Mouse (Mus musculus) small intestine, adult 2 months (tissue): ENCODE data around the gene Npr3. TPM values are rescaled to one million over a fixed set of nuclear protein-coding genes. Genes with fewer than 3 reads are reported as not detected.

Source experiments
- H3K27ac ChIP-seq: fragments of 200-500 bp; 2 replicates; pipeline ENCODE4 v1.5.1; 2012; ENCODE audit warnings: low read depth, low read length, control low read depth, inconsistent platforms; ENCODE audit not compliant: insufficient read depth
- H3K27me3 ChIP-seq: fragments of 200-500 bp; 2 replicates; pipeline ENCODE4 v1.6.1; 2012; ENCODE audit warnings: mild to moderate bottlenecking, moderate library complexity, low read length, inconsistent platforms; ENCODE audit not compliant: control insufficient read depth, insufficient read depth
- H3K36me3 ChIP-seq: fragments of 200-500 bp; 2 replicates; pipeline ENCODE4 v1.6.1; 2012; ENCODE audit warnings: mild to moderate bottlenecking, low read length, control low read depth, inconsistent platforms; ENCODE audit not compliant: control insufficient read depth, insufficient read depth
- H3K4me1 ChIP-seq: fragments of 200-500 bp; 2 replicates; pipeline ENCODE4 v1.6.1; 2012; ENCODE audit warnings: low read length, inconsistent platforms, mixed read lengths; ENCODE audit not compliant: control insufficient read depth, insufficient read depth, insufficient read length
- H3K4me3 ChIP-seq: fragments of 200-500 bp; 2 replicates; pipeline ENCODE4 v1.5.1; 2012; ENCODE audit warnings: low read depth, mild to moderate bottlenecking, control low read depth, inconsistent platforms, low read length, moderate library complexity
- CTCF ChIP-seq: fragments of 200-500 bp; IDR thresholded peaks from 2 replicates; pipeline ENCODE4 v1.5.1; 2012; ENCODE audit warnings: low read depth, mild to moderate bottlenecking, control low read depth, inconsistent platforms, low read length, moderate library complexity, mixed read lengths; ENCODE audit not compliant: insufficient replicate concordance, insufficient read length; ENCODE audit errors: extremely low read depth
- POLR2A ChIP-seq: fragments of 200-500 bp; IDR thresholded peaks from 2 replicates; pipeline ENCODE4 v1.6.1; 2012; ENCODE audit warnings: low read depth, mild to moderate bottlenecking, control low read depth, inconsistent platforms, low read length, moderate library complexity
- WGBS: fragments of 180-500 bp; shearing (Covaris S2); methylation state at CpG from one replicate; pipeline ENCODE4 v1.1.7; 2018; 5-methylcytosine and 5-hydroxymethylcytosine counted together
- polyA plus RNA-seq: library from polyadenylated mRNA; depleted of rRNA; stranded (reverse); fragments of >200 nt; gene quantifications from 2 replicates; pipeline ENCODE4 v1.2.3, GENCODE M21; 2012

The Npr3 gene
- polyA plus RNA-seq, 1 experiment: 1.0 TPM

- H3K36me3 ChIP-seq: no peaks in the 10 kb centered on the region
- H3K27me3 ChIP-seq: no peaks in the 10 kb centered on the region
- no peak overlapping the region for H3K4me3 ChIP-seq
- 79% methylated on average over 10 of the region's 10 CpGs for WGBS
- TF ChIP-seq CTCF: no peak
- TF ChIP-seq POLR2A: no peak
- no peak overlapping the region for H3K27ac ChIP-seq
- H3K4me1 ChIP-seq: no peaks in the 10 kb centered on the region
Observed at GRCm38 (mm10) chr15:11882508-11883205, 24.4 kb downstream of the Npr3 start.

DNA sequence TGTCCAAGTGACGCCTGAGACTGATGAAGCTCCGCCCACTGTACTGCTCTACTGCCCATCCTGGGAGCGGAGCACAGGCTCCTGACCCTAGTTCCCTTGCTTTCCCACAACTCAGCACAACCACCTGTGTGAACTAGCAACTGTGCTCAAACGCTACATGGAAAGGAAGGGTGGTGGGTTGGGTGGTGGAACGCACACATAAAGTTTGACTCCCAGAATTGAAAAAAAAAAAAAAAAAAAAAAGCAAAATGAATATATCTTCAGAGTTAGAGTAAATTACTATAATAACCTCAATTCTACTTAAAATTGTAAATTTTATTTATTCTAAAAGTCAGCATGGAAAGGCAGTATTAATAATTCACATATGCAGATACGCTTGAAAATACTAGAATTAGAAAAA, 25.3 kb downstream of the Npr3 start:
- Histone ChIP-seq H3K4me1 (no peaks in the 10 kb centered on the region), H3K27ac (no peak overlapping the region), H3K4me3 (no peak overlapping the region), H3K36me3 (no peaks in the 10 kb centered on the region), H3K27me3 (no peaks in the 10 kb centered on the region)
- TF ChIP-seq CTCF: no peak
- TF ChIP-seq POLR2A: no peak
- WGBS: 88% methylated on average over 6 of the region's 6 CpGs

DNA sequence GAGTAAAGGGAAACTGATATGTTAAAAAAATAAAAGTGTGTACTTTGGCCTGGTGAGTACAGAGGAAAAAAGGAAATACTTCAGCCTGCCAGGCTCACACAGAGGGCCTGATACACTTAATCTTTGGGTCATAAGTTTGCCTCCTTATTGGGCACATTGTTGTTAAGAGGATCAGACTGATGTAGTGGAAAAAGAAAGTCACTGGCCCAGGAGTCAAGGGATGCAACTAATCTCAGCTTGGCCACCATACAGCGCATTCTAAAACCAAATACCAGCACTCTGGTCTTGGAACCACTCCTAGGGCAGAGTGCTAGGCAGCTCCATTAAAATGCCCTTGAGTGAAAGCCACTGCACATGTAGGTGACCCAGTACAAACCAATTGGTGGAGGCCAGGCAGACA, 28.8 kb downstream of the Npr3 start:
- H3K27ac ChIP-seq: no peak overlapping the region
- no peaks in the 10 kb centered on the region for H3K36me3 ChIP-seq
- H3K4me1 ChIP-seq: no peaks in the 10 kb centered on the region
- TF ChIP-seq CTCF: no peak
- H3K4me3 ChIP-seq: no peak overlapping the region
- no peaks in the 10 kb centered on the region for H3K27me3 ChIP-seq
- 83% methylated on average over 1 of the region's 1 CpGs for WGBS

DNA sequence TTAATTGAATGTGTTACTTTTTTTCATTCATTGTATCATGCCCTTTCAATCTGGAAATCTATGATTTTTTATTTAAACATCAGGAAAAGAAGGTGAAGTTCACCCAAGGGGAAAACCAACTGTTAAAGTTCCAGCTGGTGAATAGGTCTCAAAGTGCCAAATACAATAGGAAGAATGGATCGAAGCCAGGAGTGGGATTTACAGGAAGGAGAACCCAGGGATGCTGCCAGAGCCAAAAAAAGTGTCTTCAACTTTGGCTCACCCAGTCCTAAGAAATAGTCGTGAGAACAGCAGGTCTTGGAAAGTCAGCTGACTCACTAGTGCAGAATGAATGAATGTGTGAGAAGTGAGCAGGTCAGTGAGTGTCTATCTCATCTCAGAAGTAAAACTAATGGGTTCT, 29.8 kb downstream of the Npr3 start:
- Histone ChIP-seq H3K27me3 (no peaks in the 10 kb centered on the region), H3K4me1 (no peaks in the 10 kb centered on the region), H3K4me3 (no peak overlapping the region), H3K27ac (no peak overlapping the region), H3K36me3 (no peaks in the 10 kb centered on the region)
- TF ChIP-seq CTCF (no peak), POLR2A (no peak)
- WGBS: 62% methylated on average over 2 of the region's 2 CpGs

DNA sequence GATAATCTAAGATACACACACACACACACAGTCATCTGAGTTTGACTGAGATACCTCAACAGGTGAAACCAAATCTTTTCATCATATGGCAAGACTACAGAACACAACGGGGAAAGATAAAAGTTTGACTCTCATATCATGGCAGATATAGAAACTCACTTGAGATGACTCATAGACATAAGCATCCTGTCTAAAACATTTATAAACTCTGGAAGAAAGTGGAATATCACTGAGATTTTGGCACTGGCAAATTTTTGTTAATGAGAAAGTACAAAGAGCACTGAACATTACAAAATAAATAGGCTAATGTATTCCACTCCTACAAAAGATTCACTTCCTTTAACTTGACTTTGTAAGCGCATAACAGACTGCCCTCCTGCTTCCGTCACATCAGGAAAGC, 40.2 kb downstream of the Npr3 start:
- 87% methylated on average over 3 of the region's 3 CpGs for WGBS
- Histone ChIP-seq H3K27me3 (no peaks in the 10 kb centered on the region), H3K4me3 (no peak overlapping the region), H3K4me1 (no peaks in the 10 kb centered on the region), H3K27ac (no peak overlapping the region), H3K36me3 (no peaks in the 10 kb centered on the region)
- TF ChIP-seq CTCF: no peak
- TF ChIP-seq POLR2A: no peak

- no peaks in the 10 kb centered on the region for H3K36me3 ChIP-seq
- H3K27ac ChIP-seq: no peak overlapping the region
- TF ChIP-seq POLR2A (no peak), CTCF (no peak)
- no peaks in the 10 kb centered on the region for H3K27me3 ChIP-seq
- WGBS: 91% methylated on average over 6 of the region's 6 CpGs
- H3K4me1 ChIP-seq: no peaks in the 10 kb centered on the region
- H3K4me3 ChIP-seq: no peak overlapping the region
Observed at GRCm38 (mm10) chr15:11863540-11863818, 43.6 kb downstream of the Npr3 start.

- Histone ChIP-seq H3K4me3 (no peak overlapping the region), H3K27ac (no peak overlapping the region), H3K4me1 (no peaks in the 10 kb centered on the region), H3K27me3 (no peaks in the 10 kb centered on the region), H3K36me3 (no peaks in the 10 kb centered on the region)
- no peak for TF ChIP-seq POLR2A
- TF ChIP-seq CTCF: no peak
- WGBS: 74% methylated on average over 15 of the region's 15 CpGs
Observed at GRCm38 (mm10) chr15:11862785-11863539, 44.1 kb downstream of the Npr3 start.

GRCm38 (mm10) chr15:11862253-11862652, 44.8 kb downstream of the Npr3 start:
- Histone ChIP-seq H3K27ac (no peak overlapping the region), H3K27me3 (no peaks in the 10 kb centered on the region), H3K4me1 (no peaks in the 10 kb centered on the region), H3K4me3 (no peak overlapping the region), H3K36me3 (no peaks in the 10 kb centered on the region)
- 90% methylated on average over 7 of the region's 7 CpGs for WGBS
- no peak for TF ChIP-seq POLR2A
- no peak for TF ChIP-seq CTCF
